ENCODE assay signal across 29 mouse cellular contexts in the genomic region with DNA sequence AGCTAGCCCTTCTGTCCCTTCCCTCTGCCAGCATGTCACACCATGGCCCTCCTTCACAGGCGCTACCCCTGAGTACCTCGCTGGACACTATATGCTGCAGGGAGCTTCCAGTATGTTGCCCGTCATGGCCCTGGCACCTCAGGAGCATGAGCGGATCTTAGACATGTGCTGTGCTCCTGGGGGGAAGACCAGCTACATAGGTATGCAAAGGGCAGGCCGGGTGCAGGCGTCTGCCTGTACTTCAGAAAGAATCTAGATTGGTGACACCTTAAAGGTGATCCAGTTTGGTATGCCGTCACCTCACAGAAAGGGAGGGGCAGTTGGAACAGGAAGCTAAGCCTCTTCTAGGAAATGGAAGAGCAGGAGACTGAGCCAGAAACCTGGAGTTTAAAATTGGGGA.
"Had no signal": no experiment of that assay in that cellular context is flagged by ENCODE, and none has a peak within 500 bp of the region (broad histone marks: within the 10 kb centered on the region; RNA-seq: fewer than 3 reads in every experiment).

No protein-coding gene starts in this region.

- DNase-seq: heart, postnatal 10 days; heart, postnatal 14 days; heart, postnatal 4 days; kidney, adult 11 months; kidney, adult 18-20 months; kidney, adult 2 months; kidney, adult 8-10 months; kidney, adult 9 months; kidney, postnatal 10 days; kidney, postnatal 14 days; kidney, postnatal 25 days; kidney, postnatal 36 days; kidney, postnatal 4 days; layer of hippocampus, adult 9-11 months; layer of hippocampus, postnatal 36 days had no signal

- H3K27ac ChIP-seq: heart, embryonic 13.5 days; heart, embryonic 15.5 days; hindbrain, embryonic 10.5 days; hindbrain, embryonic 12.5 days; hindbrain, embryonic 13.5 days; hindbrain, embryonic 14.5 days; hindbrain, embryonic 15.5 days; hindbrain, postnatal 0 days; intestine, embryonic 15.5 days; kidney, embryonic 15.5 days; kidney, postnatal 0 days; layer of hippocampus, adult 2 months; left cerebral cortex, adult 2 months had no signal

- H3K4me3 ChIP-seq: heart, embryonic 12.5 days; heart, embryonic 13.5 days; heart, embryonic 15.5 days; hindbrain, embryonic 10.5 days; hindbrain, embryonic 12.5 days; hindbrain, embryonic 13.5 days; hindbrain, embryonic 15.5 days; intestine, embryonic 15.5 days; kidney, embryonic 15.5 days; layer of hippocampus, adult 2 months; left cerebral cortex, adult 2 months had no signal
